Mouse (Mus musculus): ENCODE data around the gene Atp9a. TPM values are rescaled to one million over a fixed set of nuclear protein-coding genes. Genes with fewer than 3 reads are reported as not detected.

The Atp9a gene
- total RNA-seq, 1 experiment, result 41.5 TPM

DNA sequence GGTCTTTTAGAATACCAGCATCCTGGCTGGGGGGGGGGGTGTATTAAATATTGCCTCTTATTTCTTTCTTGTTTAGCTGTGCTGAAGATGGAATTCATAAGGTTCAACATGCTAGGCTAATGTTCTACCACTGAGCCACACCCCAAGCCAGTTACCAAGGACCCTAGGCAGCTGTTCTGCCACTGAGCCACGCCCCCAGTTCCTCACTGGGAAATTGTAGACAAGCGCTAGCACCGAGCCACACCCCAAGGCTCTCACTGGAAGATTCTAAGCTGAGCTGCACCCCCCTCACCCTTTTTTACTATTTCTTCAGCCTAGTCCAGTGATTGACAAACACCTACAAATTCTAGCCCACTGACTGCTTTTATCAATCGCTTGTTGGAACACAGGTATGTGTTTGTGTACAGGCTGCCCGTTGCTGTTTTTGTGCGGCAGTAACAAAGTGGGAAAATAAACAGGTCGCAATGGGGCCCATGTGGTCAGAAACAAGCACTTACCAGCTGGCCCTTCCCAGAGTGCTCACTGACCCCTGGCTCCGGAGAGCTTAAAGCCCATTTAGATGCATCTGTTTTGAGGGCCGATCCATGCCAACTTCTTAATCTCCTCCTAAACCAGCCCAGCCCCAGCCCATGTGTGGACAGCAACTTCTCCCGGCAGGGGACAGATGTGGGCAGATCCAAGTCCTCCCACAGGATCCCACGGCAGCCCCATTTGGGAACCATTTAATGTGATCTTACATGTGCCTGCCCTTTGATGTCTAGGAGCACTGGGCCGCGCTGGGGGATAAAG is 128.9 kb downstream of the Atp9a start:
- H3K4me1 ChIP-seq (ENCODE audit: control insufficient read depth in 2 of 2, insufficient read depth in 2 of 2, low read length in 2 of 2, poor library complexity in 1 of 2), result peaks cover 0 to 2% of the 10 kb centered on the region in 2 experiments; a peak in 1 of 4 replicates
- in situ Hi-C loops (cut with MboI; ENCODE audit: low sequenced_read_pairs in 2 of 2, unreplicated experiment in 2 of 2), result no loop called here
- no peak overlapping the region for H3K27ac ChIP-seq (ENCODE audit: insufficient read depth, low read depth, low read length, poor library complexity, severe bottlenecking)
- DNase-seq (ENCODE audit: low read depth, low spot score), result no peak
- no peak overlapping the region for H3K4me3 ChIP-seq (ENCODE audit: insufficient read depth in 1 of 2, low read depth in 1 of 2, low read length in 2 of 2, poor library complexity in 1 of 2, severe bottlenecking in 1 of 2)
- no peaks in the 10 kb centered on the region for H3K36me3 ChIP-seq (ENCODE audit: control insufficient read depth, insufficient read depth, low read length, poor library complexity, severe bottlenecking)
- TF ChIP-seq MAFK (IDR thresholded peaks at IDR 0.05; ENCODE audit: insufficient read depth, low read depth, low read length) (no peak), CHD2 (IDR thresholded peaks at IDR 0.05; ENCODE audit: low read depth, low read length) (no peak), ZNF384 (IDR thresholded peaks at IDR 0.05; ENCODE audit: low read depth, low read length) (no peak), HCFC1 (IDR thresholded peaks at IDR 0.05; ENCODE audit: borderline replicate concordance, insufficient read depth, low read length) (no peak), ZC3H11A (IDR thresholded peaks at IDR 0.05; ENCODE audit: borderline replicate concordance, low read depth, low read length) (no peak)
- no peaks in the 10 kb centered on the region for H3K9me3 ChIP-seq (ENCODE audit: control insufficient read depth, insufficient read depth, low read depth, low read length)
- no peak overlapping the region for H3K9ac ChIP-seq (ENCODE audit: insufficient read depth, low read depth, low read length, poor library complexity, severe bottlenecking)

DNA sequence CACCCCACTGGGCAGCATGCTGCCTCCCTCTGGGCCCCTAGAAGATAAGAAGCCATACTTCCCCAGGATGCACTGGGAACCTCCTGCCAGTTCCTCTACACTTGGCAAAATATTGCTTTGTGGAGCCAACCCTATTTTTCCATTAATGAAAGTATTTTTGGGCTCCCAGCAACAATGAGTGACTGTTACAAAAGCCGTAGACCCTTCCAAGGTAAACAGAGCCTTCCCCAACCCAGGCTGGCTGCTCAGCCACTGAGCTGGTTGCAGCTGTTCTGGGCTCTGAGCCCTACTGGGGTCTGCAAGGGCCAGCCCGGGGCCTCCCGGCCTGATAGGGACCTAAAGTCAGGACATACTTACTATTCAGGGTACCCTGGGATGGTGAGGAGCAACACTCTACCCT is 131.3 kb downstream of the Atp9a start:
- Histone ChIP-seq H3K9ac (ENCODE audit: insufficient read depth, low read depth, low read length, poor library complexity, severe bottlenecking) (no peak overlapping the region), H3K9me3 (ENCODE audit: control insufficient read depth, insufficient read depth, low read depth, low read length) (no peaks in the 10 kb centered on the region), H3K36me3 (ENCODE audit: control insufficient read depth, insufficient read depth, low read length, poor library complexity, severe bottlenecking) (no peaks in the 10 kb centered on the region), H3K4me1 (ENCODE audit: control insufficient read depth in 2 of 2, insufficient read depth in 2 of 2, low read length in 2 of 2, poor library complexity in 1 of 2) (peaks cover 0 to 2% of the 10 kb centered on the region in 2 experiments; a peak in 1 of 4 replicates), H3K4me3 (ENCODE audit: insufficient read depth in 1 of 2, low read depth in 1 of 2, low read length in 2 of 2, poor library complexity in 1 of 2, severe bottlenecking in 1 of 2) (no peak overlapping the region), H3K27ac (ENCODE audit: insufficient read depth, low read depth, low read length, poor library complexity, severe bottlenecking) (no peak overlapping the region)
- no peak for TF ChIP-seq CHD2 (IDR thresholded peaks at IDR 0.05; ENCODE audit: low read depth, low read length)
- no peak for TF ChIP-seq MAFK (IDR thresholded peaks at IDR 0.05; ENCODE audit: insufficient read depth, low read depth, low read length)
- no peak for TF ChIP-seq ZC3H11A (IDR thresholded peaks at IDR 0.05; ENCODE audit: borderline replicate concordance, low read depth, low read length)
- TF ChIP-seq HCFC1 (IDR thresholded peaks at IDR 0.05; ENCODE audit: borderline replicate concordance, insufficient read depth, low read length), result no peak
- no peak for TF ChIP-seq ZNF384 (IDR thresholded peaks at IDR 0.05; ENCODE audit: low read depth, low read length)
- in situ Hi-C loops (cut with MboI; ENCODE audit: low sequenced_read_pairs in 2 of 2, unreplicated experiment in 2 of 2), result no loop called here
- no peak for DNase-seq (ENCODE audit: low read depth, low spot score)

DNA sequence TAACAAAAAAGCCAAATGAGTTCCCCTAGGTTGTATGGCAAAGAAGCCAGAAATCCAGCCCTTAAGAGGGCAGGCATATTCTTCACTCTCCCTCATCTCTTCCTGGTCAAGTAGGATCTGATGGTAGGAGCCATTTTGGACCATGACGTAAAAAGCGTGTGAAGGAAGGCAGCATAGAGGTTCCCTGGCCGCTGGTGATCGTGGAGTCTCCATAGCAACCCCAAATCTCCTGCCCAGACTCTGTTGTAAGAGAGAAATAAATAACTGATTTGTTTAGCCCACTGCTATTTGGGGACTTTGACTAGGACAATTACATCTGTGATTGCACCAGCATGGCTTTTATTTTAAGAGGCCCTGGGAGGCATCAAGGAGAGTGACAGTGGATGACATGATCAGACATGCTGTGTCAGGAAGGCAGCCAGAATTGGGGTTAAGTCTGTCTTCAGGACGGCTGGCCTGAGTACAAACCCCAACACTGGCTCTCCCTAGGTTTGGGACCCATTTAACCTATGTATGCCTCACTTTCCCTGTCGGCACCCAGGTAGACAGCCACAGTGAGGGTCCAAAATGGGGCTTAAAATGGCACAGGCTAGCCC is 132.5 kb downstream of the Atp9a start:
- TF ChIP-seq ZNF384 (IDR thresholded peaks at IDR 0.05; ENCODE audit: low read depth, low read length), result no peak
- no peak for TF ChIP-seq ZC3H11A (IDR thresholded peaks at IDR 0.05; ENCODE audit: borderline replicate concordance, low read depth, low read length)
- TF ChIP-seq HCFC1 (IDR thresholded peaks at IDR 0.05; ENCODE audit: borderline replicate concordance, insufficient read depth, low read length), result no peak
- no peak for TF ChIP-seq MAFK (IDR thresholded peaks at IDR 0.05; ENCODE audit: insufficient read depth, low read depth, low read length)
- no peak for TF ChIP-seq CHD2 (IDR thresholded peaks at IDR 0.05; ENCODE audit: low read depth, low read length)
- Histone ChIP-seq H3K9ac (ENCODE audit: insufficient read depth, low read depth, low read length, poor library complexity, severe bottlenecking) (no peak overlapping the region), H3K4me1 (ENCODE audit: control insufficient read depth in 2 of 2, insufficient read depth in 2 of 2, low read length in 2 of 2, poor library complexity in 1 of 2) (peaks cover 0 to 4% of the 10 kb centered on the region in 2 experiments; a peak in 2 of 4 replicates), H3K36me3 (ENCODE audit: control insufficient read depth, insufficient read depth, low read length, poor library complexity, severe bottlenecking) (no peaks in the 10 kb centered on the region), H3K4me3 (ENCODE audit: insufficient read depth in 1 of 2, low read depth in 1 of 2, low read length in 2 of 2, poor library complexity in 1 of 2, severe bottlenecking in 1 of 2) (no peak overlapping the region), H3K9me3 (ENCODE audit: control insufficient read depth, insufficient read depth, low read depth, low read length) (no peaks in the 10 kb centered on the region), H3K27ac (ENCODE audit: insufficient read depth, low read depth, low read length, poor library complexity, severe bottlenecking) (no peak overlapping the region)
- no peak for DNase-seq (ENCODE audit: low read depth, low spot score)
- in situ Hi-C loops (cut with MboI; ENCODE audit: low sequenced_read_pairs in 2 of 2, unreplicated experiment in 2 of 2), result no loop called here

DNA sequence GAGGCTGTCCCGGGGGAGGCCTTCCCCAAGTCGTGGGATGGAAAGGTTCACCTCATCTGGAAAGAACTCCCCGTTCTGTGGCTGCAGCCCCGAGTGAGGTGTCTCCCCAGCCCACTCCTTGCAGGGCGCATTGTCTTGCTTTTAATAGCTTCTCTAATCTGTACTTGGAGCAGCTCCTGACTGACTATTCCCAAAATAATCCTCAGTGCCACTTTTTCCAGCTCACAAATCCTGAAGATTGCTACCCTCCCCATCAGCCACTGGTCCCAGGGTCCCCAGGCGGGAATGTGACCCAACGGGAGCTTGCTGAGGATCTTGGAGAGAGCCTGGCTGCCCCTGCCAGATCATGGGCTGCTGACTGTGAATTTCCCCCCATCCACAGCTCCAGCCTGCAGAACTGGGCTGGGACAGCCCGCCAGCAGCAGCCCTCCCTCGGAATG is 134.1 kb downstream of the Atp9a start:
- Histone ChIP-seq H3K9ac (ENCODE audit: insufficient read depth, low read depth, low read length, poor library complexity, severe bottlenecking) (no peak overlapping the region), H3K36me3 (ENCODE audit: control insufficient read depth, insufficient read depth, low read length, poor library complexity, severe bottlenecking) (no peaks in the 10 kb centered on the region), H3K4me3 (ENCODE audit: insufficient read depth in 1 of 2, low read depth in 1 of 2, low read length in 2 of 2, poor library complexity in 1 of 2, severe bottlenecking in 1 of 2) (no peak overlapping the region), H3K4me1 (ENCODE audit: control insufficient read depth in 2 of 2, insufficient read depth in 2 of 2, low read length in 2 of 2, poor library complexity in 1 of 2) (peaks cover 0 to 2% of the 10 kb centered on the region in 2 experiments; a peak in 2 of 4 replicates), H3K27ac (ENCODE audit: insufficient read depth, low read depth, low read length, poor library complexity, severe bottlenecking) (no peak overlapping the region), H3K9me3 (ENCODE audit: control insufficient read depth, insufficient read depth, low read depth, low read length) (no peaks in the 10 kb centered on the region)
- TF ChIP-seq ZNF384 (IDR thresholded peaks at IDR 0.05; ENCODE audit: low read depth, low read length) (no peak), MAFK (IDR thresholded peaks at IDR 0.05; ENCODE audit: insufficient read depth, low read depth, low read length) (no peak), CHD2 (IDR thresholded peaks at IDR 0.05; ENCODE audit: low read depth, low read length) (no peak), ZC3H11A (IDR thresholded peaks at IDR 0.05; ENCODE audit: borderline replicate concordance, low read depth, low read length) (no peak), HCFC1 (IDR thresholded peaks at IDR 0.05; ENCODE audit: borderline replicate concordance, insufficient read depth, low read length) (no peak)
- in situ Hi-C loops (cut with MboI; ENCODE audit: low sequenced_read_pairs in 2 of 2, unreplicated experiment in 2 of 2), result no loop called here
- DNase-seq (ENCODE audit: low read depth, low spot score), result no peak
